Mouse (Mus musculus): ENCODE data around the gene Fam117a.

GRCm38 (mm10) chr11:95393500-95393816, 56.6 kb downstream of the Fam117a start:
- TF ChIP-seq EP300 (IDR thresholded peaks at IDR 0.05; ENCODE audit: low read depth) (no peak), CTCF (IDR thresholded peaks at IDR 0.05; ENCODE audit: low read depth) (no peak)
